Mouse (Mus musculus) lung, postnatal 36 days (tissue): ENCODE measurements around the gene Spem2.

Experiments
- DNase-seq: peaks from one replicate; pipeline ENCODE4 v3.0.0; 2022; ENCODE audit warnings: mixed read lengths

Spem2 gene

GRCm38 (mm10) chr11:69835326-69835965 is 17.2 kb upstream of the Spem2 start:
- no peak for DNase-seq

DNA sequence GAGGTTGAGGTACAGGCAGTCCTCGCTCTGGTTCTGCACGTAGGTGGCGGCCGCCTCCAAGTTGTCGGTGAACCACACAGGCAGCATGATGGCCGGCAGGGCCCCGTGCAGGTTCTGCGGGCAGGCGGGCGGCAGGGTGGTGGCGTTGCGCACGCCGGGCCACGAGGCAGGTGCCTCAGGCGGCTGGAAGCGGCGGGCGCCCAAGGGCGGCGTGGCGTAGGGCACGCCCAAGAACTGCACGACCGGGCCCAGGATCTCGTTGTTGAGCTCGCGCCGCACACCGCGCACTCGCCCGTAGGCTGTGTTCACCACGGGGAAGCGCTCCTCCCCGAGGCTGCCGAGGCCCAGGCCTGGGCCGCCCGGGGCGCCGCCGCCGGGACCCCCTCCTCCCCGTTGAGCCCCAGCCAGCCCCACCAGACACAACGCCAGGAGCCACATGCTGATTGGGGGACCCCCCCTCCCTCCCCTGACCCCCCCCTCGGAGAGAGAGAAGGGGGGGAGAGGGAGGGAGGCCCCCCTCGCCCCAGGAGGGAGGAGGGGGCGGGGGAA is 15.8 kb upstream of the Spem2 start:
- DNase-seq: peak; percentile 37

GRCm38 (mm10) chr11:69833554-69833953 is 15.3 kb upstream of the Spem2 start:
- no peak for DNase-seq

GRCm38 (mm10) chr11:69828832-69829231 is 10.6 kb upstream of the Spem2 start:
- no peak for DNase-seq

- no peak for DNase-seq
Observed at GRCm38 (mm10) chr11:69823456-69823855, 5.2 kb upstream of the Spem2 start.

DNA sequence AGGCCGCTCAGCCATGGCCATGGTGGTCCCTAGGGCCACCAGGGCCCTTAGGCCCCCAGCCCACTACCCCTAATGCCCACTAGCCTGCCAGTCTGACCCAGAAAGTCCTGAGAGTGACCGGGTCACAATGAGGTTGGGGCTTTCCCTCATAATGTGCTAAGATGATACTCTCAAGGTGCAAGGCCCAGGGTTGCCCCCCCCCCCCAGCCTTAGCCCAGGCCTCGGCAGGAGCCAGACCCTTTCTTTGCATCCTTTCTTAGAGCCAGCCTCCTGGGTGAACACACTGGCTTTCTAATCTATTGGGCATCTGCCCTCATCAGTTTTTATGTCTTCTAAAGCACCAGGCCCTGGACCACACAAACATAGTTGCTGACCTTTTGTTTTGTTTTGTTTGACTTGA is 3.8 kb upstream of the Spem2 start, which contains the start of gene Spem1:
Gene Spem1, minus strand, starts transcription at position 101 of the 400 bp plus-strand sequence.
- DNase-seq: no peak

GRCm38 (mm10) chr11:69818871-69819270 is 606 bp upstream of the Spem2 start:
- no peak for DNase-seq

- no peak for DNase-seq
Observed at GRCm38 (mm10) chr11:69816520-69816919, 1.7 kb downstream of the Spem2 start.

GRCm38 (mm10) chr11:69815155-69815554 is 3.1 kb downstream of the Spem2 start, which contains the start of gene Gm39566:
Gene Gm39566, minus strand, starts transcription at chr11:69815298.
- DNase-seq: no peak

GRCm38 (mm10) chr11:69810280-69810679 is 8.0 kb downstream of the Spem2 start:
- no peak for DNase-seq

DNA sequence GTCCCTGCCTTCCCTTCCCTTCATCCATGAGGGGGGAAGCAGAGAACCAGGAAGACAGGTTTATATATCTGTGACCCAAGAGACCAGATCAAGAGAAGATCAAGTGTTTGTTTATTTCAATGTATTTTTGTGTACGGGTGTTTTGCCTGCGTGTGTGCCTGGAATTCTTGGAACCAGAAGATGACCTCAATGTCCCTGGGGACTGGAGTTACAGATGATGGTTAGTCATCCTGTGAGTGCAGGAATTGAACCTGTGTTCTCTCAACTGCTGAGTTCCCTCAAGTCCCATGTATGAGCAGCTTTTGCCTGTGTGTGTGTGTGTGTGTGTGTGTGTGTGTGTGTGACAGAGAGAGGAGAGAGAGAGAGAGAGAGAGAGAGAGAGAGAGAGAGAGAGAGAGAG is 10.6 kb downstream of the Spem2 start:
- no peak for DNase-seq

- DNase-seq: no peak
Observed at GRCm38 (mm10) chr11:69806378-69806777, 11.9 kb downstream of the Spem2 start.

GRCm38 (mm10) chr11:69804972-69805909 is 13.0 kb downstream of the Spem2 start, which contains the start of gene Tmem102:
Gene Tmem102, minus strand, starts transcription at chr11:69805624.
- peak; percentile 87 for DNase-seq

- DNase-seq: peak; percentile 53
Observed at GRCm38 (mm10) chr11:69804652-69804940, 13.7 kb downstream of the Spem2 start.

DNA sequence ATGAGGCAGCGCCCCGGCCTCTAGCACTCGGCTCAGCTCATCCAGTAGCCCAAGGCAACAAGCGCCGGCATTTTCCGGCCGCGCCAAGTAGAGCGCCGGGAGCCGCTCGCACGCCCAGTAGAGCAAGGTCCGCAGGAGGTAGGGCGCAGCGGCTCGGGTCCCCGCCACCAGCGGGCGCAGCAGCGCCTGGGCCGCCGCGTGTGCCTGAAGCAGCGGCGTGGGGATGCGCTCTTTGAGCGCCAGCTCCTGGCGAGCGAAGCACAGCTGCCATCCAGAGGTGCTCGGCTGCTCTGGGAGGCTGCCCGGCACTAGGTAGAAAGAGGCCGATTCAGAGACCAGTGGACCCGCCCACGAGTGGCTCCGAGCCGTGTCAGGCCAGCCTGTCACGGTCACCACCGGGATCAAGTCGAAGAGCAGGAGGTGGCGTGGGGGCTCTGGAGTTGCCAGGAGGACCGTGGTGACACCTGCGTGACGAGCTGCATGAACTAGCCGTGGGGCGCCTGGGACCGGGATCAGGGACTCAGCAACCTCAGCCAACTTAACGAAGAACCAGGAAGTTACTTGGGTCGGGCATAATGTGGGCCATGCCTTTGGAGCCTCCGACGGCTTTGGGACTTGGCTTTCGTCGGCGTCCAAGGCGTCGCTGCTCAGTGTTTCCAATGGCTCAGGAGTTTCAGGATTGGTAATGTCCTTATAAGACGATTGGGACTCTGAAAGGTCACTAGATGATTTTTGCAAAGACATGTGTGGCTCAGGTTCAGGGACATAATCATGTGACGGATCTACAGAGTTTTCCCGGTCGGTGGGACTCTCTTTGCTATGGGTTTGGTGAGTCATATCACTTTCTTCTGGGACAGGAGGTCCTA is 14.2 kb downstream of the Spem2 start:
- peak; percentile 84 for DNase-seq

DNA sequence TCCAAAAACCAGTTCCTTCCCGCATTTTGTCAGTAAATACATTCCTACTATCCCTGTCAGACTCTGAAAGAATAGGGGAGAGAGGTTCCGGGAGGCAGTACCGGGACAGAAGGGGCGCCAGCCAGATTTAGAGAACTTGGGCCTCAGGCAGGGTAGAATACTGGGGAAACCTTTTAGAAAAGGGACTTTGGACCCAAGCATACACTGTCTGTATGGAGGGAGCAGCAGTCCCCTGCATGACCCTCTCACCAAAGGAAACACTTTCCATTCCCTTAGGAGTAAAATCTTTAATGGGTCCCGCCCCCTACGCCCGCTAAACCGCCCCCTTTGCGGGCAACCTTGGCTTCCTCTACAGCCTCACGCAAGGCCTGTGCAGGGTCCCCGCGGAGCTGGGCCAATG is 14.9 kb downstream of the Spem2 start:
- no peak for DNase-seq

- DNase-seq: peak; percentile 91
Observed at GRCm38 (mm10) chr11:69802648-69803105, 15.6 kb downstream of the Spem2 start.

DNA sequence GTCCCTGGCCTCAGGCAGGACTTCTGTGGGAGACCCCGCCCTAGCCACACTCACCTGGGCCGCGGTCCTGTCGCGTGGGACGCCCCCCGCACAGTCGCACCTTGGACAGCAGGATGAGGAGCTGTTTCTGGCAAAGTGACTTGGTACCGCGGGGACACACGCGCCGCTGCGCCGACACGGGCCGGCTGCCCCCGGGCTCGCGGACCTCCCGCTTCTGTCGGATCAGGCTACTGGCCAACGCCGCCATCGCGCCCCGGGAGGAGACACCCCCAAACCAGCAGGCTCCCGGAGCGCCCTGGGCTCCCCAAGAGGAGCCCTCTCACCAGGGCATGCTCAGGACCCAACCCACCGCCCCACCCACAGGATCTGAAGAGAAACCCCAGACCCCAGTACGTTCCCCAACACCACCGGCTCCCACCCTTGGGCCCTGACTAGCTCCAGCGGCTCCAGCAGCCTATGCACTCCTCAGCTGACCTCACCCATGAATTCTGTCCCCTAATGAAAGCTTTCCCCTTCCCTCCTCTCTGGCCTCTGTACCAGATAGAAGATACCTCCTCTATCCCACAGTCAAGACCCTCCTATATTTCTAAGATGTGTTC is 16.8 kb downstream of the Spem2 start, which contains the start of gene Fgf11:
Gene Fgf11, minus strand, starts transcription at position 479 of the 599 bp plus-strand sequence.
- no peak for DNase-seq

DNA sequence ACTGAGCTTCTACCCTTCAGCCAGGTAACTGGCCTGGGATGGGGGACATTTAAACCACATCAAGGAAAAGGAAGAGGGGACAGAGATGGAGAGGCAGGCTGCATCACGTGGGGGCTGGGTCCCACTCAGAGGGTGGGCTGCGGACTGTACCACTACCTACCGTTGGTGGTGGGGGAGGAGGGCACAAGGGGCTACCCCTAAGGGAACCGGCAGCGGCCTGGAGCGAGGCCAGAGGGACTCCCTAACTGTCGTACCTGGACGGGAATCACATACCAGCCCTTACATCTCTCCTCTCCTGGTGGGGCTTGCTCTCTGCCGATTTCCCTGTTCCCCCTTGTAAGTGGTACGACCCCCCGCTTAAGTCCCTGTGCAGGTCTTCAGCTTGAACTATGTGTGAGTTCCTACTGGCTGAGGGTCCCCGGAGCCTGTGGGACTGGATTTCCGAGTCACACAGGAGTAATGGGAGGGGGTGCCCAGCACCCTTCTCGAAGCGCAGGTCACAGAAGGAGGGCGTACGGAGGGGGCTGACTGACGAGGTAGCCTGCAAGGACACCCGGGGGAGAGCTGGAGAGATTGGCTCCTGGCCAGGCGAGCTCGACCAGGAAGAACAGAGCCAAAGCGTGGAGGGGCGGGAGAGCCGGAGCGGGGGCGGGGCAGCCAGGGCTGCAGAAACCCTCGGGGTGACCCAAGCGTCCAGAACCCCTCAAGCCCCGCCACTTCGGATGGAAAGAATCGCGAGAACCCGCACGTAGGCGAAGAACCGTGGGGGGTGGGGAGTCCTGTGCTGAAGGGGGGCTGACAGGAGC is 17.7 kb downstream of the Spem2 start:
- DNase-seq: peak; percentile 56

DNA sequence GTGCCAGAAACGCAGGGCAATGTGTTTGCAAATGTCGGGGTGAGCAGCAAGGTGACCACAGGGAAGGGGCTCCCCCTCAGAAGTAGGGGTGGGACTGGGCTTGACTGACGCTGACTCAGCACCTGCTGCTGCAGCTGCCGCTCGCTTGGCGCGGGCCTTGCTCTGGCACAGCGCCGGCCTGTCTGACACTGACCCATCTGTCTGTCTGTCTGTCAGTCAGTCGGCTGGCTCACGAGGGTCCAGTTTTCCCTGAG is 18.2 kb downstream of the Spem2 start:
- no peak for DNase-seq

DNA sequence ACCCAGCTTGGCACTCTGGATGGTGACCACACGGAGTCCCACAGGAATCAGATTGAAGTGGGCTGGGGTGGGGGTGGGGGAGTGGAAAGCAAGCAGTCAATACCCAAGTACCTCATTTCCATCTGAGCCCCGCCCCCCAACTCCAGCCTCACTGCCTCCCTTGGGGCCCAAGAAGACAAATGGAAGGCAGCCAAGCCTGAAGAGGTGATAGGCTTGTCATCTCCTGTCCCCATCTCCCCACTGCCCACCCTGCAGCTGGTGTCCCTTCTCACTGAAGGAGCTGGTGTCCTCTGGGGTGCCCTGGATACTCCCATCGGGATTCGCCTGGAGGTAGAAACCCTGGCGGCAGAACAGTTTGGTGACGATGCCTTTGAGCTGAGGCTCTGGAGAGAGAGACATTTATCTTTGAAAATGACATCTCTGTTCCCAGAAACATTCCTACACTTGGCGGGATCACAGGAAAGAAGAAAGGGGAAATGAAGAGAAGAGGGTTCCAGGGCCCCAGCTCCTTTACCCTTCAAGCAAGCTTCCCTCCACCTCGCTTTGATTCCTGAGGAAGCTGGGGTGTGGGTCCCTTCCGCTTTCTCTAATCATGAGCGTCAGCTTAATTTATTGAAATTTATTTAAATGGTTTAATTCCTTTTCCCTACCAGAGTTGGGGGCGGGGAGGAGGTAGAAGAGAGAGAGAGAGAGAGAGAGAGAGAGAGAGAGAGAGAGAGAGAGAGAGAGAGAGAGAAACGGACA is 18.7 kb downstream of the Spem2 start:
- DNase-seq: no peak
